Mouse (Mus musculus) 3134 (cell line): ENCODE measurements around the gene Gnai2.
A peak's percentile ranks its signal among the peaks of the same experiment; 100 is the strongest.
"Not testable (repeated sequence)": the region's sequence is repeated elsewhere in the genome, so short reads cannot be mapped to it uniquely, and the experiment has no call there.

Source experiments
- DNase-seq: peaks from one replicate; pipeline ENCODE4 v3.0.0-alpha.2; 2011; ENCODE audit warnings: low spot score; ENCODE audit not compliant: insufficient read length; ENCODE audit errors: extremely low read depth

Gnai2 gene

DNA sequence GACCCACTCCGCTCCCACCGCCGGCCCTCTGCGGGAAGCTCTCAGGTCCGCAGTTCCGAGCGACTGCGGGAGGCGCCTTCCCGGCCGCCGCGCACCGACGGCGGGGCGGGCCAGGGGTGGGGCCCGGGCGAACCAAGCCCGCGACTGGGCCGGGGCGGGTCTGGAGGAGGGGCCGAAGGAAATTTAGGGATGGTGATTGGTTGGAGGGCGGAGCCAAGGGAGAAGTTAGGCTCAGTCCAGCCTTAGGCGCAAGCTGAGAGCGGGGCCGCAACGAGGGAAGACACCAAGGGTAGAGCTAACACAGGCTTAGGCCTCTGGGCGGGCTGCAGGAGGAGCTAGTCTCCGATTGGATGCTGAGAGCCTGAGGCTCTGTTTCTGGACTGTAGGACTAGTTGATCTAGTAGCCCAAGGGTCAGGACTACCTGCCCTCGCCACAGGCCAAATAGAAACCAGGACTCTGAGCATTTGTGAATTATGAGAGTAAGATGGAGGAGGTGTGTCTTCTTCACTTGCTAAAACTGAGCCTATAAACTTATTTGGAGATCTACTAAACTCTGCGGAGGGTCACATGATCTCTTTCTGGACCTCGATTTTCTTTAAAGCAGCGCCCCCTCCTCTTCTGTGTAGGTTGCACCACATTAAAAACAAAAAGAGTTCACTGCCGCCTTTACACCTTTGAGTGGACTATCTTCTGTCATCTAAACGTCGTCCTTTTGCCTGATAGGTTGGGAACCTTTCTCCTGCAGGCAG is at the start of gene Gnai2:
Gene Gnai2 (minus strand): TSS at position 89 of the 750 bp plus-strand sequence.
- peak; percentile 96 for DNase-seq

DNA sequence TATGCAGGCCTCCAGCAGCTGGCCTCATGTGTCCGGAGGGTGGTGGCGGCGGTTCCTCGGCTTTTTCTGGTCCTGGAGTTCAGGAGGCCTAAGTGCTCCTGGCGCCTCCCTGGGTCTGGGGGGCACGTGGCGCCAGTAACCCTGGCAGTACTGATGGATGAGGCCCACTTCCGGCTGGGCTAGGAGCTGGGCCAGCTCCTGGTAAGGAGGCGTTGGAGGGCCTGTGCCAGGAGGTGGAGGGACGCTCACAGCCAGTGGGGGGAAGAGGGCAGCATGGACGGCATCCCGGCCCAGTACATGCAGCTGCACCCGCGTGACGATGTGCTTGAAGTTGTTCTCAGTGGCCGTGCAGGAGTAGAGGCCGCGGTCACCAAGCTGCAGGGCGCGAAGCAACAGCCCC is 47.2 kb upstream of the Gnai2 start:
- no peak for DNase-seq

DNA sequence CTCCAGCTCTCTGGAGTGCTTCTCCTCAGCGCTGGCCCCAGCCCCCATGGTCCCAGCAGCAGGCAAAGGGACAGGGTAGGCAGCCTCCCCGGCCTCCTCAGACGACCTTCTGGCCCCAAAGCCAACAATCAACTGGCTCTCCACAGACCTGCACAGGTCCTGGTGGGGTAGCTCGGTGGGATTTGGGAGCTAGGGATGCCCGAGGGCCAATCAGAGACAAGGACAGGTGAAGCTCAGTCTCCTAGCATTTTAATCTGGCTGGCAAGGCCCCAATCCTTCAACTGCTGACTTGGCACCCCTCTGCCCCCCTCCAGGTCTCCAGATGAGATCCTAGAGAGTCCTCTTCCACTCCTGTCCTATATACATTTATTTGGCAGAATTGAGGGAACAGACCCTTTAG is 44.3 kb upstream of the Gnai2 start, which contains the start of gene Gnat1:
Gene Gnat1 (minus strand): TSS at position 212 of the 400 bp plus-strand sequence.
- DNase-seq: no peak

DNA sequence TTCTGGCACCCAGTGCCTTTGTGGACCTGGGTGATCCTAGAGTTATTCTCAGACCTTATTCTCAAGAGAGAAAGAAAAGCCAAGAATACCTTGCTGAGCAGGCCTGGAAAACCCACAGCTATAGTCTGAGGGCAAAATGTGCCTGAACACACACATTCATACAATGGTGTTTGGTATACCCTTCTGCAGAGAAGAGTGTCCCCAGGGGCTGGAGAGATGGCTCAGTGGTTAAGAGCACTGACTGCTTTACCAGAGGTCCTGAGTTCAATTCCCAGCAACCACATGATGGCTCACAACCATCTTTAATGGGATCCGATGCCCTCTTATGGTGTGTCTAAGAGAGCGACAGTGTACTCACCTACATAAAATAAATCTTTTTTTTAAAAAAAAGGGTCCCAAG is 43.7 kb upstream of the Gnai2 start:
- no peak for DNase-seq

DNA sequence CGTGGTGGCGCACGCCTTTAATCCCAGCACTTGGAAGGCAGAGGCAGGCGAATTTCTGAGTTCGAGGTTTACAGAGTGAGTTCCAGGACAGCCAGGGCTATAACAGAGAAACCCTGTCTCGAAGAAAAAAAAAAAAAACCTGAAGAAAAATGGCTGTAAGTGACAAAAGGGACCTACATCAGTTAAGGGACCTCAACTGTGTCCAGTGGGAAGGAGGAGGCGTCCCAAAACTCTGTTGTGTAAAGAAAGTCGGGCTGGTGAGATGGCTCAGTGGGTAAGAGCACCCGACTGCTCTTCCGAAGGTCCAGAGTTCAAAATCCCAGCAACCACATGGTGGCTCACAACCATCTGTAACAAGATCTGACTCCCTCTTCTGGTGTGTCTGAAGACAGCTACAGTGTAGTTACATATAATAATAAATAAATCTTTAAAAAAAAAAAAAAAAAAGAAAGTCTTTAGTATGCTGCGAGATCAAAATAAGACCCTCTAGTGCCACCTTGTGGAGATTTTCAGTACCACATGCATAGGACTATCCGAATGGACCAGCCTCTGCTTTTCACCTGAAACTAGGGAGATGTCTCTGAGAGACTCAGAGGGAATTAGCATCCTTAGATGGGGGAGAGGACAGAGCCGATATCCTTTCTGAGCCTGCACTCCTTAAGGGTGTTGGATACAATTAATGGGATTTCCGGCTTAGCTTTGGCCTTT is 42.8 kb upstream of the Gnai2 start:
- DNase-seq: not testable (repeated sequence)

DNA sequence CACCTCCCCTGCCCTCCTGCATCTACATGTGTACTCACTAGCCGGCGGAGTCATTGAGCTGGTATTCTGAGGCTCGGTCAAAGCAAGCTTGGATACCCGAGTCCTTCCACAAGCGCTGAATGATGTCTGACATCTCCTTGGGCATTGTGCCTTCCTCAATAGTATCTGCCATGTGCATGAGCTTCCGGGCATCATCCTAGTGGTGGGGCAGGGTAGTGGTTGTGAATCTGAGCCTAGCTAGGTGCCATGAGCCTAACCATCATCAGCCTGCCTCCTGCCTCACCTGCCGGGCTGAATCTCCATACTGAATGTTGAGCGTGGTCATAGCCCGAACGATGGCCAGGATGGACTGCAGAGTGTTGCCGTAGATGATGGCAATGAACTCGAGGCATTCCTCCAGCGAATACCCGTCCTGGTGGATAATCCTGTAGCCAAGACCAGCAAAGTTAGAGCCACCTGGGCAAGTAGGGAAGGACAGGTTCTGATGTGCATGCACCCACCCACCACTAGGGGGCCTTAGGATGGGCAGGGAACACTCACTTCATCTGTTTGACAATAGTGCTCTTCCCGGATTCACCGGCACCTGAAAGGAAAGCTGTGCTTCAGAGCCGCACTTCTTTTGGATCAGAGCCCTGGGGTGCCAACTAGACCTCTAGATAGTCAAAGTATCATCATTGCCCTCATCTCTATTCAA is 42.1 kb upstream of the Gnai2 start:
- no peak for DNase-seq

DNA sequence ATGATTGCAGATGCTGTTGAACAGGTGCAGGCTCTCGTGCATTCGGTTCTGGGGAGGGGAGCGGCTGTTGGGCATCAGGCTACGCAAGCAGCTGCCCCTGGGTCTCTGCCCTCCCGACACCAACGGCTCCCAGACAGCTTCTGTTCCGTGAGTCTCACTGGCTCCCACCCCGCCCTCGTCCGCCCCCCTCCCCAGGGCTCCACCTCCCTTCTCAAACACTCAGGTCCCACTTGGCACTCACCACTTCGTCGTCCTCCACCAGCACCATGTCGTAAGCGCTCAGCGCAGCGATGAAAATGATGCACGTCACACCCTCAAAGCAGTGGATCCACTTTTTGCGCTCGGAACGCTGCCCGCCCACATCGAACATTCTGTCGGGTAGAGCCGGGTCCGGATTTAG is 41.1 kb upstream of the Gnai2 start:
- no peak for DNase-seq

DNA sequence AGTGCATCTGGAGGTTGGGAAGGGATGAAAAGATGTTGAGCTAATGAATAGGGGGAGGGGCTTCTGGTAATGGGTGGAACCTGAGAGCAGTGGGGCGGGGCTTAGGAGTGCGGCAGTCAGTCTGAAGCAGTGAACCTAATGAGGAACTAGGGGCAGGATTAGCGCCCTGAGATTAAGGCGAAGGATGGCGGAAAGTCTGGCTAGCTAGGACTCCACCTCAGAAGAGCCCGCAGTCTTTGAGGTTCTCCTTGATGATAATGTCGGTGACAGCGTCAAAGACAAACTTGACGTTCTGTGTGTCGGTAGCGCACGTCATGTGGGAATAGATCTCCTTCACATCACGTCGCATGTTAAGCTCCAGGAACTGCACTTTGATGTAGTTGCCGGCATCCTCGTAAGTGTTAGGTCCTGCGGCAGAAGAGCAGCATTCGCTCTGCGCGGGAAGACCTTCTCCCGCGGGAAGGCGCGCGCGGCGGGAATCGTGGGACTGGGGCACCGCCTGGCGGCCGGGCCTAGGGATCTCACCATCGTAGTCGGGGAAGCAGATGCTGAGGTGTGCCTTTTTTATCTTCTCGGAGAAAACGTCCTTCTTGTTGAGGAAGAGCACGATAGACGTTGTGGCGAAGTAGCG is 40.6 kb upstream of the Gnai2 start:
- DNase-seq: no peak

DNA sequence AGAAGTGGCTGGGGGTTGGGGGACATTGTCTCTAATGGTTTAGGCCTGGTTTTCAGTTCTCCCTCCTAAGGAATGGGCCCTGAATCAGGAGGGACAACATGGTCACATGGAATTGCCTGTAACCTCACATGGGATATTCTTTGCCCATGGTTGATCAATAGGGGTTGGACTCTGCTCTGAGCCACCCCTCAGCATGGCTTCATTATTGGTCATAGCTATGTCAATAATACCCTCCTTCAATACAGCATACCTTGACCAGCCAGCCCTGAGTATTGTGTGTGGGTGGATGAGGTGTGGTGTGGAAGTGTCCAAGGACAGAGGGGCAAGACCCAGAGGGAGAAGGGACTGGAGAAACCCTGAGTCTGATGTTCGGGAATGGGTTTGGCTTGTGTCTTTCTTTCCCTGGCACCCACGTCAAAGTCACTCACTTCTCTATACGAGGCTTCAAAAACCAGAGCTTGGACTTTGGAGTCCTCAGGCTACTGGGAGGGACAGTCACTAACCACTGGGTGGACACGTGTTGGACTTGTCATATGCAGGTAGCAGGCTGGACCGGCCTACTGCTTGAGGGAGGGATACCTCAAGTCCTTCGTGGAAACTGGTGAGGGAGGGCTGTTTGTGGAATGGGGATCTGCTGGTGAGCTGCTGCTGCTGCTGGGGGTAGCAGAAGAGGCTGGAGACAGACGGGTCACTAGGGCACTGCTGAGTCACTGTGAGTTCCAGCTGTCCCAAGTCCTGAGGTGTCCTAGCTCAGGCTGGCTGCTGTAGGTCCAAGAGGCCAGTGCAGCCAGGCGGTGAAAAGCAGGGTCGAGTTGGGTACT is 39.7 kb upstream of the Gnai2 start:
- DNase-seq: no peak

DNA sequence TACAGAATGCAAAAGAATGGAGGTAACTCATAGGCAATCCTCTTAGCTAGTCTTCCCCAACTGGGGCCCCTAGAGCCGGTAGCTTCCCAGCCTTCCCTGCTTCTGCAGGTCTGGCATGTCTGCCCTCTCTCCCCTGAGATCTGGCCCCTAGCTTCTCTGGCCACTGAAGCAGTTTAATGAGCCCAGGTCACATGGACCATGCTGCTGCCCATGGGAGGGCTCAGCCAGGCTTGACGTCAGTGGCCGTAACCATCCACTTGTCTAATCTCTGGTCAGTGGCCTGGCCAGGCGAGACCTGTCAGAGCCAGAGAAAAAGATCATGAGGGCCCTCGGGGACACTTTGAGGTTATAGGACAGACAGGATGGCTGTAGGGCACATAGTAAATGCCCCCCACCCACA is 35.1 kb upstream of the Gnai2 start:
- DNase-seq: no peak

DNA sequence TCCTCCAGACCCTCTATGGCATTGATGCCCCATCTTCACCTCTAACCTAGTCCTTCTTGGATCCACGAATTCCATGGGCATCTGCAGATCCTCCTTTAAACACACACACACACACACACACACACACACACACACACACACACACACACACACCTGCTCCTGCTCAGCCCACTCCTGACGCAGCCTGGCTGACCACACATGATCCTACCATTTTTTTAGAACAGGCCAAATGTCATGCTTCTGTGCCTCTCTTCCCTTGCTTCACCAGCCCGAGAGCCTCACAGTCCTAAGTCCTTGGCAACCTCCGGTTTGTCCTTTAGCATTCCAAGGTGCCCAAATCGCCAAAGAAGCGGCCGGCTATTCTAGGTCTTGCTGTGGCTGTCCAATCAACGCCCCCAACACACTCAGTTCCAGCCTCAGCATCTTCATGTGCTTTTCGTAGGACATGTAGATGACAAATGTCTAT is 34.3 kb upstream of the Gnai2 start, which contains the start of gene Slc38a3:
Gene Slc38a3 (minus strand): TSS at position 51 of the 466 bp plus-strand sequence.
- no peak for DNase-seq

DNA sequence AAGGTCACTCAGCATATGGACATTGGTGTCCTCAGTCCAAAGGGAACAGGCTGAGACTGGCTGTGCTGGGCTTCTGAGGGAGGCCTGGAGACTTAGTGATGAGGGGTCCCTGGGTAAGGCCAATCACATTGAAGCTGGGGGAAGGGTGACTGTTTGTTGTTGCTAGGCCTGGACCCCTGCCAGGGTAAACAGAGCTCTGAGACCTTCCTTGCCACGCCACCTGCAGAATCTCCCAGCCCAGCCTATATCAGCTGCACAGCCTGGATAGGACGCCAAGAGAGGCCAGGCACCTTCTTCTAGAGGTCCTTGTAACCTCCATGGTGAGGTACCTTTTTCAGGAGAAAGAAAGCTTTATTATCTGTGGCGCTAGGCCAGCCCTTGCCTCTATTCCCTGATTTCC is 33.7 kb upstream of the Gnai2 start:
- DNase-seq: no peak

DNA sequence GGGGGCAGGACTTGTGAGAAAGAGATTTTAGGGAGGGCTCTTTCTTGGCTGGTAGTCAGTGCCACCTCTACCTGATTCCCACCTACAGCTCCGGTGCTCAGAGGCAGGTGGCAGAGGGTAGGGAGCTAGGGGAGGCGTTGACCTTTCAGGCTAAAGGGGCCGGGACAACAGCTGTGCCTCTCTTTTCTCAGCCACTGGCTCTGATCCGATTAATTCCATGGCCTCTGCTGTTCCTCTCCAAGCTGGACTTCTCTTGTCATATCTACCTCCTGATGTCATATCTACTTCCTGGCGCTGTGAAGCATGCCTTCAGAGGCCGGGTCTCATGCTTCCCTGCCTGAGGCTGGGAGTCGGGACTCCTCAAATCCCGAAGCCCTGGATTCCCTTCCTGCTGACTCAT is 32.8 kb upstream of the Gnai2 start:
- DNase-seq: no peak

DNA sequence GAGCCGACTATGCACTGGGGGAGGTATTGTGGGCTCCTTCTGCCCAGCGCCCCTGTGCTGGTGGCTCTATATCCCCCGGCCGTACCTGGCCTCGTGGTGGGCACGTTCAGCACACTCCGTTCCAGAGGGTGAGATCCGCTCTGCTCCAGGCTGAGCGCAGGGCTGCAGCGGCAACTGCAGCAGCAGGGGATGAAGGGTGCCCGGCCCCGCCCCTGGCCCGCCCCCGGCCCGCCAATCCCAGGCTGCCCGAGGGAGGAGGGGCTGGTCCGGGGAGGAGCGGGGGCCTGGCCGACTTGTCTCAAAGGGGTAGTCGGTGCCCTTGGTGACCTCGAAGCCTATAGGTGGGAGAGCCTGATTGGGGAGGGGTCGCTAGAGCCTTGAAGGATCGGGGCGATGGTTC is 32.1 kb upstream of the Gnai2 start:
- no peak for DNase-seq

DNA sequence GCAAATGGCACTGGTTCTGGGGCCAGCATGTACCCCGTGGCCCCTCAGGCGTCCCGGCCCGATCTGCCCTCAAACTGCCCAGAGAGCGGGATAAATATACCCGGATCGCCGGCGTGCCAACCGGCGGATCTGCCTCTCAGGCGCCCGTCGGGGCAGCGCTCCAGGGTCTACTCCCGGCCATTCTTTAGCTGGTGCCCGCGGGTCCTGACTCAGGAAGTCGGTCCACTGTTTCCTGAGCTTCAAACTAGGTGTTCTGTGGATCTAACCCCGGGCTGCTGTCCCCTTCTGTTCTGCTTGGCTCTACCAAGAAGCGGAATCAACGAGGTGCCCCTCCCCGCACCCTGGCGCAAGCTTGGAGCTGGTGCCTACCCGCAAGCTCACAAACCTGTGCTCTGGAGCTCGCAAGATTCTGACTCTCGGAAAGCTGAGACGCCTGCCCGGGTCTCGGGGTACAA is 31.6 kb upstream of the Gnai2 start:
- no peak for DNase-seq

DNA sequence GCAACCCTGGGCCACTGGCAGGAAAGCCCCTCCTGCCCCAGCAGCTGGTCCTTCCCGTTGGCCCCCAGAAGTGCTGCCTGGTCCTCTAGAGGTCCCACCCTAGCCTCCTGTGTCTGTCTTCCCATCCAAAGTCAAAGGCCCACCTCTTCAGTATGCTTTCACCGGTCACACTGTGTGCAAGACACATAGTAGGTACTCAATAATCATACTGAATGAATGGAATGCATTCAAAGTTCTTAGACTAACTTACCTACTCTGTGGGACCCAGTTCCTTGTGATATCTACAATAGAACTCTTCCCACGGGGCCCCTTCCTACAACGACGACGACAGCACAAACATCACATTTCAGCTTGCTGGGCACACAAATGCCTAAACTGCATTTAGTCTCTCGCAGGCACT is 30.1 kb upstream of the Gnai2 start:
- no peak for DNase-seq

DNA sequence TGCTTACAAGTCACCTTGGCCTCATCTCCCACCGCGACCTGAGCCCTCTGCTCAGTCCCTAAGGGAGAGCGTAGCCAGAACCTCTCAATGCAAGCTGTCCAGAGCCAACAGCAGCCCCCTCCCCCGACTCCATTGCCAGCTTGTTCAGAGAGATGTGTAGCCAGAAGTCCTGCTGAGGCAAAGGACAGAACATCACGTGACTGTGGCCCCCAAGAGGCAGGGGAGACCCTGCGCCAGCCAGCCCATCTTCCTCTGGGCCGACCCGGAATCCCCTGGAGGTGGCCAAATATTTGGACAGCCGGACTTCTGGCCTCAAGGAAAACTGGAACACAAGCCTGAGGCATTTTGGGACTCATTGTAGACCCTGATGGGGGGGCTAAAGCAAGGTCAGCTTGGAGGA is 28.4 kb upstream of the Gnai2 start:
- no peak for DNase-seq

DNA sequence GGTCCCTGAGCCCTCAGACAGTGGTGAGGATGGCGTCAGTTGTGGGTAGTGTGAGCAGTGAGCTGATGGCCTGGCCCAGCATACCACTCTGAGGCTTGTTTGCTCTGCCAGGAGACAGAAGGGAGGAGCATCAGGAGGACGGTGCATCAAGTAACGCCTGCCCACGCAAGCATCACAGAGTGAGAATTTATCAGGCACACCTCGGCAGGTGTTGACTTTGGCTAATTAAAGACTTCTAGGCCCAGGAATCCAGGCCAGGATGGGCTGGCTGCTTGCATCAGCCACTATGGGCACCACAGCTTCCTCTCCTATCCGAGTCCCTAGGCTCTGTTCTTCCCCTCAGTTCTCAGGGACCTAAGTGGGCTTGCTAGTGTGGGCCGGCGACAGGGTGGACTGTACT is 27.2 kb upstream of the Gnai2 start:
- no peak for DNase-seq

DNA sequence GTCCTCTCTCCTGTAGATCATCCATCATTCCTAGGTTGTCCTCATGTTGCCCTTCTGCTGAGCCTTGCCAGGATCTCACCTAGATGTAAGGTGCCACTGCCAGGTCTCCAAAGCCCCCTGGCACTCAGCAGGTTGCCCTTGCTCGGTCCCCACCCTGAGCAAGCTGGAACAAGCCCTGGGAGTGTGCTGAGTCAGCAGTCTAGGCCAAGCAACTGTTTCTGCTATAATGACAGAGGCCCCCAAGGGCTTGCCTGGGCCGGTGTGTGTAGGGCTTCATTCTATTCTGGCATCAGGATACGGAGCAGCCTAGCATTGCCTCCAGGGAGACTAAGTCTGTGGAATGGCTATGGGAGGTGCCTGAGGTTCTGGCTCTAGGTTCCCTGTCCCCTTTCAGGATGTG is 25.6 kb upstream of the Gnai2 start:
- no peak for DNase-seq

DNA sequence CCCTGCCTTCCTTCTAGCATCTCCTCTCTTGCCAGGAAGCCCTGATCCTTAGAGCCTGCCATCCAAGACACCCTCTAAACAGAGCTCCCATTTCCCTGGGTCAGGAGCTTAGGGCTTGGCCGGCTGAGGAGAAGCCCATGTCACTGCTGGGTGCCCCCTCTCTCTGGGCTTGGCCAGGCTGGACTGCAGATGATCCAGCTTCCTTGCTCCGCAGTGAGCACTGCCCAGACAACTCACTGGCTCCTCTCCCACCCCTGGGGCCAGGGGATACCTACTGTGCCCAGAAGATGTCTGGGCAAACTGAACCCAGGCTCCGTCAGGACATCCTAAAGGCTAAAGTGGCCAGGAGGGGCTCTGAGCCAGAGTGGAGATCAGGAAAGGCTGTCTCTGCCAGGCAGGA is 24.8 kb upstream of the Gnai2 start:
- DNase-seq: no peak
